Mouse (Mus musculus): ENCODE data around the gene Arhgap11a.

The Arhgap11a gene

GRCm38 (mm10) chr2:113848245-113849121 lies at the start of gene Arhgap11a:
TSS of gene Arhgap11a (minus strand) at chr2:113848661.
- peak; percentile 86 for DNase-seq

GRCm38 (mm10) chr2:113893385-113894122 lies 45.1 kb upstream of the Arhgap11a start:
- no peak for DNase-seq

GRCm38 (mm10) chr2:113887166-113887565 lies 38.7 kb upstream of the Arhgap11a start:
- DNase-seq = no peak

GRCm38 (mm10) chr2:113886061-113886460 lies 37.6 kb upstream of the Arhgap11a start:
- DNase-seq = no peak

GRCm38 (mm10) chr2:113870115-113870514 lies 21.7 kb upstream of the Arhgap11a start:
- no peak for DNase-seq

- no peak for DNase-seq
These were observed 19.9 kb upstream of the Arhgap11a start for GRCm38 (mm10) chr2:113868404-113868803.

- DNase-seq = no peak
These were observed 17.7 kb upstream of the Arhgap11a start for GRCm38 (mm10) chr2:113866155-113866554.

- no peak for DNase-seq
These were observed 680 bp upstream of the Arhgap11a start for GRCm38 (mm10) chr2:113849141-113849540.

- no peak for DNase-seq
These were observed 700 bp downstream of the Arhgap11a start for GRCm38 (mm10) chr2:113847678-113848244.

- no peak for DNase-seq
These were observed 3.4 kb downstream of the Arhgap11a start for GRCm38 (mm10) chr2:113845081-113845480.

GRCm38 (mm10) chr2:113841656-113842437 lies 6.6 kb downstream of the Arhgap11a start:
- DNase-seq = no peak

- DNase-seq = no peak
These were observed 9.0 kb downstream of the Arhgap11a start for GRCm38 (mm10) chr2:113839488-113839887.

- DNase-seq = no peak
These were observed 13.2 kb downstream of the Arhgap11a start for GRCm38 (mm10) chr2:113835219-113835618.

- DNase-seq = peak; percentile 95
These were observed 19.2 kb downstream of the Arhgap11a start, which contains the start of gene Scg5 for GRCm38 (mm10) chr2:113828943-113829882. TSS of gene Scg5 (minus strand) at chr2:113829121.

- no peak for DNase-seq
These were observed 20.1 kb downstream of the Arhgap11a start for GRCm38 (mm10) chr2:113828086-113828942.

- DNase-seq = peak; percentile 59
These were observed 24.6 kb downstream of the Arhgap11a start for GRCm38 (mm10) chr2:113823909-113824308.

GRCm38 (mm10) chr2:113822367-113822766 lies 26.1 kb downstream of the Arhgap11a start:
- no peak for DNase-seq

GRCm38 (mm10) chr2:113821176-113821734 lies 27.2 kb downstream of the Arhgap11a start:
- no peak for DNase-seq

GRCm38 (mm10) chr2:113820117-113820516 lies 28.3 kb downstream of the Arhgap11a start:
- no peak for DNase-seq
